Mouse (Mus musculus) layer of hippocampus, adult 2 months (tissue): ENCODE data around the gene Rnf186. TPM values are rescaled to one million over a fixed set of nuclear protein-coding genes. Genes with fewer than 3 reads are reported as not detected.

Source experiments
- DNase-seq, 2 experiments: peaks; one replicate each; pipeline ENCODE4 v3.0.0; 2022; ENCODE audit warnings: low spot score in 2 of 2
- H3K27ac ChIP-seq: fragments of 200-600 bp; 2 replicates; pipeline ENCODE4 v1.8.1; 2022
- H3K4me3 ChIP-seq: fragments of 200-600 bp; 2 replicates; pipeline ENCODE4 v1.8.1; 2022; ENCODE audit warnings: mild to moderate bottlenecking
- CTCF ChIP-seq: fragments of 200-600 bp; conservative IDR thresholded peaks from 2 replicates; pipeline ENCODE4 v1.8.1; 2022; ENCODE audit warnings: antibody characterized with exemption, mild to moderate bottlenecking, moderate library complexity
- total RNA-seq, 2 experiments: library from RNA; stranded (reverse); gene quantifications; 2 replicates each; pipeline ENCODE4 v1.2.3; 2021

Gene Rnf186
- total RNA-seq, 2 experiments from 2014 or later, result not detected

DNA sequence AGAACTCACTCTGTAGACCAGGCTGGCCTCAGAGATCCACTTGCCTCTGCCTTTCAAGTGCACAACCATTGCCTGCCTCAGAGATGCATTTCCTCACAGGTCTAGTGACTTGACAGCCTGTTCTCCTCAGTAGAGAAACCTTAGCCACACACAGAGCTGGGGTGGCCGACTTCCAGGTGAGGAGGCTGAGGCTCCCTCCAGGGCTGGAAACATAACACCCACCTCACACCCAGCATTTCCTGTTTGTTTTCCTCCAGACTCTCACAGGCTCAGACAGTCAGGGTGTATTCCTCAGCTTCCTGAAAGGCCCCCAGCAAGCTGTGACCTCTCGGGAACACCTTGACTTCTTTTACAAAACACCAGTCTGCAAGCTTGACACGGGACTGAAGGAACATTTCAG lies 8.3 kb downstream of the Rnf186 start:
- no peak for DNase-seq
- Histone ChIP-seq H3K4me3 (no peak overlapping the region), H3K27ac (no peak overlapping the region)
- TF ChIP-seq CTCF, result no peak

DNA sequence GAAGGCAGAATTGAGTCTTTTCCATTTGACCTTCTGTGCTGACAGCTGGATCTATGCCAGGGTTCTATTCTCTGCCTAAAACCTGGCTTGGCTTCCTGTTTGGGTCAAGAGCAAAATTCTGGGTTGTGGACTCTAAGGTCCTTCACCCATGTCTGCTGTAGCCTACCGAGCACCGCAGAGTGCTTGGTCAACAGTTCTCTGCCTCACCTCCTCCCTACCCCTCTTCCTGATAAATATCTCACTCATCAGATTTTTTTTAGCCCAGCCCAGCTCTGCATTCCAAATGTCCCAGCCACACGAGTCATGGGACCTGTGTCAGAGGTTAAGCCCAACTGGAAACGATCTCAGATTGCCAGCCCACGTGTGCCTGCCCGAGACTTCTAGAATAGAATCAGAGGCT lies 9.1 kb downstream of the Rnf186 start:
- H3K4me3 ChIP-seq, result no peak overlapping the region
- TF ChIP-seq CTCF, result no peak
- no peak for DNase-seq
- H3K27ac ChIP-seq, result no peak overlapping the region

DNA sequence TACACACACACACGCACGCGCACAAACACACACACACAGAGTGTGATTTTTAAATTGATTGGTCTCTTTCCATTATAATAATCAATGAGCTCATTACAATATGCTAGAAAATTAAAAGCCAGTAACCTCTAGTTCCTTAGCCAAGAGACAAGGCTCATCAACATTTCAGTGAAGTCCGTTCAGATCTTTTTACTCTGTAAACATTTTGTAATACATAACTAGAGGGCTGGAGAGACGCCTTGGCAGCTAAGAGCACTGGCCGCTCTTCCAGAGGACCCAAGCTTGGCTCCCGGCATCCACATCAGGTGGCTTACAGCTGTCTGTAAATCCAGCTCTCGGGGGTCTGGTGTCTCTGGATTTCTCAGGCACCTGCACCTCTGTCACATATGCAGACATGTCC lies 13.1 kb downstream of the Rnf186 start:
- H3K4me3 ChIP-seq, result no peak overlapping the region
- no peak for DNase-seq
- TF ChIP-seq CTCF, result no peak
- no peak overlapping the region for H3K27ac ChIP-seq

DNA sequence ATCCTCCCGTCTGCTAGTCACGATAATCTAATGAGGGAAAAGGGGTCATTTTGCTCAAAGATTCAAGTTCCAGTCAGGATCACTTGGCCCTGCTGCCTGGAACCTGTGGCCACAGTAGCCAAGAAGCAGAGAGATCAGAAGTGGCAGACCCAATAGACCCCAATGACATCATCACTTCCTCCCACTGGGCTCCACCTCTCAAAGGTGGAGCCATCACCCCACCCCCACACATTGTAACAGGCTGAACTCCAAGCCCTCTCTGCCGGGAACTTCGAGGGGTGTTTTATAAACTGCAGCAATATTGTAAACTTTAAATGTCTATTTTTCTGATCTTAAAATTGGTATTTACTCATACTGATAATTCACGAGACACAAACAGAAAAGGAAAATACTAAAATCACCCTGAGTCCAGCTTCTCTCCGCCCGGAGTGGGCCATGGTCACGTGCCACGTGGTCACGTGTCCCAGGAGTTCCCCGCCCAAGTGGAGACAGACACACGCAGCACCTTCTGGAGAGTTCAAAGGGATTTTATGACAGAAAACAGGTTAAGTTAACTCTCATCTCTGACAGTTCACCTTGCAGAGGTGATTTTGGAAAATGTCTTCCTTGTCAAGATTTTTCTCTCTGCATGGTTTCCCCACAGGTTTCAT lies 14.0 kb downstream of the Rnf186 start:
- Histone ChIP-seq H3K4me3 (no peak overlapping the region), H3K27ac (no peak overlapping the region)
- no peak for DNase-seq
- no peak for TF ChIP-seq CTCF

DNA sequence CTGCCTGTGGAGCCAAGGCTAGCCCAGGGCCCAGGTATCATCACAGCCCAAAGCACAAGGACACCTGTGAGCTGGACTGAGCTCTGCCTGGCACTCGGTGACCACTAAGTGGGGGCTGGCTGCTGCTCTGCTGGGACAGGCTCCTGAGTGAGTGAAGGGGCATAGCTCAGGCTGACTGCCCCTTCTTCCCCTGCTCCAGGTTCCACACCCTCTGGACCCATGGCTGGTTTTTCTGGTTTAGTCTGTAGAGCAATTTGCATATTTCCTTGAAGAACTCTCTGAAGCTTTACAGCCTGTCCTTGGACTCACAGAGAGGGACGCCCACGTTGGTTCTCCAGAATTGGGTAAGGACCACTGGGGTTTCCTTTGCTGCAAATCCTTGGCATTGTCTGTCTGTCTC lies 16.5 kb downstream of the Rnf186 start:
- DNase-seq, result no peak
- Histone ChIP-seq H3K4me3 (no peak overlapping the region), H3K27ac (no peak overlapping the region)
- TF ChIP-seq CTCF, result no peak

DNA sequence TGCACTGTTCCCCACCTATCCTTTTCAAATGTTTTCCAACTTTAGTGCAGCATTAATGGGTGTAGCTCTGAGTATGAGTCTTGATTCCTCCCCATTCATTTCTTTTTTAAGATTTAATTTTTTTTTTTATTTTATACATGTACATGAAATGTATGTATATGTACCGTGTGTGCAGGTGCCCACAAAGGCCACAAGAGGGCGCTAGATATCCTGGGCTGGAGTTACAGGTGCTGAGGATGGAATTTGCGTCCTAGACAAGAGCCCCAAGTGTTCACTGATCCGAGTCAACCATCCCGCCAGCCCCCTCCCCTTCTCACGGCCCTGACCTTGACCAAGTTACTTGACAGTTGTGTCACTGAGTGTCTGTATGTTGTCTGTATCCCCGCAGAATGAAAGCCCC lies 17.8 kb downstream of the Rnf186 start:
- TF ChIP-seq CTCF, result peak; percentile 62
- no peak overlapping the region for H3K27ac ChIP-seq
- no peak overlapping the region for H3K4me3 ChIP-seq
- DNase-seq, result no peak

DNA sequence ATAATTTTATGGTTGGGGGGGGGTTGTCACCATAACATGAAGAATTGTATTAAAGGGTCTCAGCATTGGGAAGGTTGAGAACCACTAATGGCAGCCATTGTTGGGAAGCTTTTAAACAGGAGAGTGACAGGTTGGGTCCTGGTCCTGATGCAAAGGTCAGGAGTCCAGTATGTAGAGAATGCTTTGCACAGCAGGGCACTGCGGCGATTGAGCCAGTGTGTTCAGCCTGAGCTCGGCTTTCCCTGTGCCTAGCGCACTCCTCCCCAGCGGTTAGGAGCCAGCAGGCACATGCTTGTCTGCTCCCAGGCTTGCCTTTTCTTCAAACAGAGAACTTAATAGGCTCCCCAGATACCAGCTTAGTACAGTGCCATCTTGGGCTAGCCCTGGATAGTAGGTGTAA lies 19.4 kb downstream of the Rnf186 start:
- TF ChIP-seq CTCF, result no peak
- DNase-seq, result no peak
- Histone ChIP-seq H3K4me3 (no peak overlapping the region), H3K27ac (no peak overlapping the region)

DNA sequence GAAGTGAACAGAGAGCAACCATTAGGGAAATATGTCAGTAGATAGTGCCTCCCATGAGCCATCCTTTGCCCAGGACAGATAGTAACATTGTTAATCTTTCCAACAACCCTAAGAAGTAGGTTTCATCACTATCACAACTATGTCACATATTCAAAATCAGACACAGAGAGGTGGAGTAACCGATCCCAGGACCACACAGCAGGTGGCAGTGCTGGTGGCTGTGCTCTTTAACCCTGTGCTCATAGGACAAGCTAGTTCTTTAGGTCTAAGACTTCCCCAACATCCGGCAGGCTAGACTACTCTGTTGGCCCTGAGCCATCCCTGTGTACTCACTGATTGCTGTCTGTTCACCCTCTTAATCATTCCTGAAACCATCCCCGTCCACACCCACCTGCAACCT lies 27.5 kb downstream of the Rnf186 start:
- DNase-seq, result no peak
- TF ChIP-seq CTCF, result no peak
- H3K4me3 ChIP-seq, result no peak overlapping the region
- no peak overlapping the region for H3K27ac ChIP-seq

DNA sequence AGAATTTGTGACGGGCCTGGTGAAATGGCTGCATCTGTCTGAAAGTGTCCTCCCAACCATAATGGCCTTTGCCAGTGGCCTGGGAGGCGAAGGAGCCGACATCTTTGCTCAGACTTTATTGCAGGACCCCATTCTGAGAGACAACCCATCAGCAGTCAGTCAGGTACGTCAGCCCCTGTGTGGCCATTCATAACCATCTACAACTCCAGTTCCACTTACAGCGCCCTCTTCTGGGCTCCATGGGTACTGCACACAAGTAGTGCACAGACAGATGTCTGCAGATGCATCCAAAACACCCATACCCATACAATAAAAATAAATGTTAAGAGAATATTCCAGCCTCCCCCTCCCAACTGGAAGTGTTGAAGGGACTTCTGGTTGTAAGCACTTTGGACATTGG lies 29.5 kb downstream of the Rnf186 start:
- no peak for DNase-seq
- H3K27ac ChIP-seq, result no peak overlapping the region
- no peak overlapping the region for H3K4me3 ChIP-seq
- peak; percentile 74 for TF ChIP-seq CTCF

DNA sequence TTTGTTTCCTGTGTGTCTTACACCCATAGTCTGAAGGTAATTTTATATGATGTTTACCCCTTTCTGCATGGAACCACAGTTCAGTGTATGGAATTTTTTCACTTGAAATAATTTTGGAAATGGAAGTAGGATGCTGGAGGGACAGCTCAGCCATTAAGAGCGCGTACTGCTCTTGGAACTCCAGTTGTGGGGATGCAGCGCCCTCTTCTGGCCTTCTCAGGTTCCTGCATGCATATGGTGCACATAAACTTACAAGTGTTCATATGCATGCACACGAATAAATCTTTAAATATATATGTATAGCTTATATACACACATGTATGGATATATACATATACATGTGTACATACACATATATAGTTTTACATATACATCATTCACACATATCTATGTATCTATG lies 30.2 kb downstream of the Rnf186 start:
- DNase-seq, result no peak
- no peak overlapping the region for H3K27ac ChIP-seq
- TF ChIP-seq CTCF, result peak; percentile 63
- H3K4me3 ChIP-seq, result no peak overlapping the region

DNA sequence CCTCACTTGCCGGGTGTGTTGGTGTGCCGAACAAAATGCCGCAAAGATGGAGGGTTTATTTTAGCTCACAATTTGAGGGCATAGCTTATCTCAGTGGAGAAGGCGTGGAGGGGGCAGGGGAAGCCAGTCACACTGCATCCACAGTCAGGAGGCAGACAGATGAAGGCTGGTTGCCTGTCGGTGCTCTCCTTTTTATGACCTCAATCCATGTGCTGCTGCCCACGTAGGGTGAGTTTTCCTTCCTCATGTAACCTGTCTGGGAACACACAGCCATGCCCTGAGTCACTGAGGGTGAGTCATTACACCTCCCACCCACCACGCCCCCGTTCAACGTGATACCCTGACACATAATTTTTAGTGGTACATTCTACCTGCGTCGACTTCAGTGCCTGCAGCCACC lies 31.7 kb downstream of the Rnf186 start:
- H3K4me3 ChIP-seq, result no peak overlapping the region
- no peak for DNase-seq
- H3K27ac ChIP-seq, result no peak overlapping the region
- no peak for TF ChIP-seq CTCF

DNA sequence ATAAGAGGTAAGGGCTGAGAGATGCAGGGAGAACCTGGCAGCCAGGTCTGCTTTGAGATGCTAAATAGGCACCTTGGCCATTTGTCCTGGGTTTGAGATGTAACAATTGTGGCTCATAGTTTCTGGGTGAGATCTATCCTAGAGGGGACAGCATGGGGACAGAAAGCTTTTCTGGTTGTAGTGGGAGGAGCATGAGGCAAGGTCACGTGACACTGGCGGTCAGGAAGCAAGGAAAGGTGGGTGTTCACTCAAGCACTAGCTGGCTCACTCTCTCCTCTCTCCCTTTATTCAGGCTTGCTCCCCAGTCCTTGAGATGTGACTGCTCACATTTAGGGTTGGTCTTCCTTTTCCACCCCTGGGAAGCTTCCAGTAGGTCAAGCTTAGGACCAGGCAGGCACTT lies 34.1 kb downstream of the Rnf186 start:
- no peak overlapping the region for H3K4me3 ChIP-seq
- TF ChIP-seq CTCF, result no peak
- no peak for DNase-seq
- no peak overlapping the region for H3K27ac ChIP-seq

DNA sequence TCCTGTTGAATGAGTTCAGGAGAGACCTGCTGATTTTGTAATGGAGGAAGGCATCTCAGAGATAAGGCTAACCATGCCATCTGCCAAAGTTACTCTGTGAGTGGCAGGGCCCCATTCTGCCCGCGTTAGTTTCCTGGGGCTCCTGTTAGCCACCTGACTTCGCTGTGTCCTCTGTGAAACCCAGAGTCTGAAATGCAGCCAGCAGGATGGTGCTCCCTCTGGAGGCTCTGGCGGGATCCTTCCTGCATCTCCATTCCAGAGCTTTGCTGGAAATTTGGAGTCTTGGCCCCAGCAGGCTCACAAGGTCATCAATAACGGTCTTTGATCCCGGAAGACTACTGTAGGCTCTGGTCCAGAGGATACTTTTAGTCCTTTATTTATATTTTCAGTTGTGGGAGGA lies 34.5 kb downstream of the Rnf186 start:
- DNase-seq, result no peak
- Histone ChIP-seq H3K4me3 (no peak overlapping the region), H3K27ac (no peak overlapping the region)
- peak; percentile 74 for TF ChIP-seq CTCF

DNA sequence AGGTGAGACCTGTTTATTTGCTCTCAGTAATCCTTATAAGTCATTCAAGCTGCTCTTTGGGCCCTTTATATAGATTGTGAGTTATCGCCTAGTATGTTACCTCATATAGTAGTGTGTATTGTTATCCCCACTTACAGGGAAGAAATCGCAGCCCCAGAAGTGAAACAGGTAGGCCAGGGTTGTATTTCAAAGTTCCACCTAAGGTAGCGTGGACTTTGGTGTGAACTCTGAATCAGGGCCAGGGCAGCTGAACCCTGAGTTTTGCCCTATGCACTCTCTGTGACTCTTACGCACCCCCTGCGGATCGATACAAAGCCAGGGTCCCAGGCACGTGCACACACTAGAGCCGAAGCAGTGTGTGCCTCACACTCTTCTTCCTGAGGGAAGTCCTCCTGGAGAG lies 37.2 kb downstream of the Rnf186 start:
- DNase-seq, result no peak
- no peak overlapping the region for H3K4me3 ChIP-seq
- no peak overlapping the region for H3K27ac ChIP-seq
- no peak for TF ChIP-seq CTCF

DNA sequence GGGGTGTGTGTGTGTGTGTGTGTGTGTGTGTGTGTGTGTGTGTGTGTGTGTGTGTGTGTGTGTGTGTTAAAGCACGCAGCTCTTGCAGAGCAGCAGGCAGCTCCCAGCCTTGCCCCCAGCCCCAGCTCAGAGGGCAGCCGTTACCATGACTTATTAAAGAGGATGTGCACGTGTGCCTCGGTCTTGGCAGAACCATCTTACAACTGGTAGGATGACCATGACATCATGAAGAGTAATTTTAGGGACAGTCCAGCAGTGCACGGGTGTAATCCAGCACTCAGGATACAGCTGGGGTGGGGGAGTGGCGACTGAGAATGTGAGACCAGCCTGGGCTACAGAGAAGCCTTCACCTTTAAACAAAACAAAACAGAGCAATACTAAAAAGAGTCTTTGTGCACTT lies 38.3 kb downstream of the Rnf186 start:
- H3K27ac ChIP-seq, result no peak overlapping the region
- DNase-seq, result no peak
- TF ChIP-seq CTCF, result no peak

More for the DNA sequence above, 38.3 kb downstream of the Rnf186 start:
- H3K4me3 ChIP-seq, result no peak overlapping the region
